Mouse (Mus musculus) spleen, postnatal 4 days (tissue): ENCODE data around the gene Batf.
"Not testable (repeated sequence)": the region's sequence is repeated elsewhere in the genome, so short reads cannot be mapped to it uniquely, and the experiment has no call there.

ENCODE experiments used
- DNase-seq, 2 experiments: peaks; one replicate each; pipeline ENCODE4 v3.0.0; 2022; ENCODE audit warnings: low spot score in 2 of 2

Gene Batf

DNA sequence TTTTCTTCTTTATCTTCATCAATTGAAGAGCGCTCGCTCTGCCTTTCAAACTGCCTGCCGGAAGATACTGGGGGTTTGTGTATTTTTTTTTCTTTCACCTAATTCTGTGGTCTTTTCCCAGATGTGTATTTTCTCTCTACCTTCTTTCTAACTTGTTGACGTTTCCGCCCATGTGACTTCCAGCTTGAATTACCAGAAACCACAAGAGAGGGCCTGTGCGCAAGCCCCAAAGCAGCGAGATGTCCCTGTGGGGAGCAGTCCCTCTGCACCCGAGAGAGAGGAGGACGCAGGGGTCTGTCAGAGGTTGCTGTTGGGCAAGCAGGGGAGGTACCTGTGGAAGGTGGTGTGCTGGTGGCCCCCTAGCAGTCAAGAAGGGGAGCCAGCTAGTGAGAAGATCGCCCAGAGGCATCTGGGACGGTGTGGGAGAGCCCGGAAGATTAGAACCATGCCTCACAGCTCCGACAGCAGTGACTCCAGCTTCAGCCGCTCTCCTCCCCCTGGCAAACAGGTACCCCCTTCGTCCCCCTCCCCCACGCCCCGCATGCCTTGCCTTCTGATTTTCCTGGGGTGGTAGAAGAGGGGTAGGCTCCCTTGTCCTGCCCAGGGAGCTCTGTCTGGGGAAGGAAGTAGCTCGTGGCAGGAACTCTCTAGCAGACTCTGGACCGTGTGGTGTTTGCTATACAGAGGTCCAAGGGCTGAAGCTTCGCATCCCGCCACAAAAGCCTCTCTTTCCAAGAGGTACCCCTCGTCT, at the start of gene Batf:
Gene Batf, plus strand, starts transcription at position 204 of the 751 bp plus-strand sequence.
- peak; percentile 34 to 75 for DNase-seq

GRCm38 (mm10) chr12:85637932-85638331, 48.5 kb upstream of the Batf start:
- DNase-seq: no peak

DNA sequence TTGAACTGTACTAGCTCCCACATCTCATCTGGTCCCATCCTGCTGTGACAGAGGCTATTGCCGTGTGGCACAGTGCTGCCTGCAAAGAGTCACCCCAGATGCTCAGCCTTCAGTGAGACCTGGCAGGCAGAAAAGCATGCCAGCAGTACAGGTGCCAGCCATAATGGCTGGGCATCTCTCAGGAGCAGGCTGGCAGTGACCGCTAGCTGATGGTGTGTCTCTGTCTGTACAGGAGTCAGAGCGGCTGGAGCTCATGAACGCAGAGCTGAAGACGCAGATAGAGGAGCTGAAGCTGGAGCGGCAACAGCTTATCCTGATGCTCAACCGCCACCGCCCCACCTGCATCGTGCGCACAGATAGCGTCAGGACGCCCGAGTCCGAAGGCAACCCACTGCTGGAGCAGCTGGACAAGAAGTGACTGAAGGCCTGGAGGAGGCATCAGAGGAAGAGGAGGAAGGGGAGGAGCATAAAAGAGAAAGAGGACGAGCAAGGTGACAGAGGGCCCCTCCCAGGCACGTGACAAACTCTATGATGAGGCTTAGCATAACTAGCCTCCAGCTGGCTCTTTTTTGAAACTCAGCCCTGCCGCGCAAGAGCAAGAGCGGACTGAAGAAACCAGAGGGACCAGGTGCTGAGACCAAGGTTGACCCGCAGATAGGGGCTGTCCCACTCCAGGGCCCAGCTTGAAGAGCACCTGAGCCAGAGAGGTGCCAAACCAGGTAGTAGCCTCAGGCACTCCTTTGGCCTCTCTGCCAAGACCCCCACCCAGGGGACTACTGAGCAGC, 47.7 kb upstream of the Batf start:
- no peak for DNase-seq

GRCm38 (mm10) chr12:85639326-85640008, 47.0 kb upstream of the Batf start:
- DNase-seq: no peak

GRCm38 (mm10) chr12:85640852-85641563, 45.5 kb upstream of the Batf start:
- no peak for DNase-seq

- no peak for DNase-seq
Measured at GRCm38 (mm10) chr12:85641564-85641931, 44.9 kb upstream of the Batf start.

GRCm38 (mm10) chr12:85643735-85644134, 42.7 kb upstream of the Batf start:
- DNase-seq: no peak

GRCm38 (mm10) chr12:85645664-85646063, 40.8 kb upstream of the Batf start:
- peak; percentile 44 to 69 for DNase-seq

- DNase-seq: no peak
Measured at GRCm38 (mm10) chr12:85647346-85647745, 39.1 kb upstream of the Batf start.

DNA sequence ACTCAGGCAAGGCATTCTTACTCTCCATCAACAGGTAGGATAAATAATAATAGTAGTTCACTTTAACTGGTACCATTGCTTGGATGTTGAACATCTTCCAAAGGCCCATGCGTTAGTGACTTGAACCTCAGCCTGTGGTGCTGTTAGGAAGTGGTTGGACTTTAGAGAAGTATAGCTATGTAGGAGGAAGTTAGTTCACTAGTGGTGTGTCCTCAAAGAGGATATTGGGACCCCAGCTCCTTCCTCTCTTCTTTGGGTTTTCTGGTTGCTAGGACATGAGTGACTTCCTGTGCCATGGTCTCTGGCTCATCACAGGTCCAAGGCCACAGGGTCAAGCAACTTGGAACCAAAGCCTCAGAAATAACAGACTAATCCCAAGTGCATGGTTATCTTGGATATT, 38.5 kb upstream of the Batf start:
- DNase-seq: no peak

DNA sequence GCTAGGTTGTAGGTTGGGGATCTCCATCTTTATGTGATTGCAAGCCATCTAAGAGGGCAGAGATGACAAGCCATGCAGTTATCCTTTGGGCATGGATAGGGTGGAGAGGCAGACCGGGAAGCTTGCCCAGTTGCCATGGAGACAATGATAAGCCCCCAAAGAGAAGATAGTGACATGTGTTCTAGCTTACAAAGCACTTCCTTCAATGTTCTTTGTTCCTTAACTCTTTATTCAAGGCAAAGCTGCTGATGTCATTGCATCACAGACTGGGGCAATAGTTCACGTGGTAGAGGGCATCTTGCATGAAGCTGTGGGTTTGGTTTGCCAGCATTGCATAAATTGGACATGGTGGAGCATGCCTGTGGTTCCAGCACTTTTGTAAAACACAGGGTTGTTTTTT, 27.1 kb upstream of the Batf start:
- no peak for DNase-seq

DNA sequence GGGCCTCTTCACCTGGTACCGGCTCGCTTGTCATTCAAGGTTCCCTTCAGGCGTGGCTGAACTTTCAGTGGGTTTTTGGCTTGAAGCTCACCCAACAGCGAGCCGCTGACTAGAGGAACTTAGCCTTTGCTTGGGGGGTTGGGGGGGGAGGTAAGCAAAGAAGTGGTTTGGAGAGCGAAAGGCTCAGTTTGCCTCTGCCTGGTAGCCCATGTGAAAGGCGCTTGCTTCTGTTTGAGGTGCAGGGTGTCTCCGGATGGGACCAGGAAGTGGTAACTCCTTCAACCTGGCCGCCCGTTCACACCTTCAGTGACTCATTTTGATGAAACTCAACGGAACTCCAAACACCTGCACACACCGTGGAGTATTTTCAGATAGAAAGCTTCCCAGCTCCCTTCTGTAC, 25.6 kb upstream of the Batf start:
- DNase-seq: no peak

- not testable (repeated sequence) for DNase-seq
Measured at GRCm38 (mm10) chr12:85662232-85662631, 24.2 kb upstream of the Batf start.

- peak; percentile 58 to 78 for DNase-seq
Measured at GRCm38 (mm10) chr12:85662896-85663295, 23.6 kb upstream of the Batf start.

DNA sequence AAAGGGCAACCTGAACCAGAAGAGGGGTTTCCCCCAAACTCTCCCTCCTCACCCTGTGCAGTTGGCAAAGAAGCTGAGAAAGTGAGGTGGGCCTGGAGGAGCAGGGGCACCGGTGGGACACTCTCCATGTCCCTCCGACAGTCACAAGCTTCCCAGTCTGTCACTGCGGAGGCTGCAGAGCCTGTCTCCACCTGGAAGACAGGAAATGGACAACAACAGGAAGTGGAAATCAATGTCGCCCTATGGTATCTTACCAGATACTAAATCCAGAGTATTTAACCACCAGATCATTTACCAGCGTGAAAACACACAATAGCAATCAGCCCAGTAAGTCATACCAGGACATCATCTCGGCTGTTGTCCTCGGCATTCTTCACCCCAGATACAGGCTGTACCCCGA, 20.4 kb upstream of the Batf start:
- DNase-seq: no peak

DNA sequence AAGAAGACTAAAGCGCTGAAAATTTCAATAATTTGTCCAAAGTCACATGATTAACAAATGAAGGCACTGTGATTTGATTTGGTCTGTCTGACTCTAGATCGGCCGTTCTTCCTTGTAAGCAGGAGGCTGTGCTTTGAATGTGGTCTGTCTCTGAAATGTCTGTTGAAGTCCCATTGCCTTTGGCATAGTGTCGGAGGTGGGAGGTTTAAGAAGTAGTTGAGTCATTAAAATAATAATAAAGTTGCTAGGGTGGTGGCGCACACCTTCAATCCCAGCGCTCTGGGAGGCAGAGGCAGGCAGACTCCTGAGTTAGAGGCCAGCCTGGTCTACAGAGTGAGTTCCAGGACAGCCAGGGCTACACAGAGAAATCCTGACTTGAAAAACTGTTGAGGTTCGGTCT, 19.4 kb upstream of the Batf start:
- no peak for DNase-seq

- DNase-seq: no peak
Measured at GRCm38 (mm10) chr12:85668696-85669095, 17.8 kb upstream of the Batf start.

DNA sequence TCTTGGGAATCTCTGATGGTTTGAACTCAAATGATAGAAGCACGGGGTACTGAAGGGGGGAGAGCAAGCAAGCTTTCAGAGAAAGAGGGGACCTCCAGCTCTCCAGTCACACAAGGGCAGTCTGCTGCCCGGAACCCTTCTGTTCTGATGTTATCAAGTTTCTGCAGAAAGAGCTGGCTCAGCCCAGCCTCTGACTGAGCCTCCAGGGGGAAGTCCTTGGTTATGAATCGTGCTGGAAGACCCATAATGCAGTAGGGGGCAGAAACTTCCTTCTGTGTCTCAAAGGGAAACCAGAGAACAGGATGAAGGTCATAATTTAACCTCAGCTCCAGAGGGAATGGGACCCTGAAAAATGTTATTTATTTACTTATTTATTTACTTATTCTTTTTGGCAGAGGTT, 16.4 kb upstream of the Batf start:
- DNase-seq: no peak

DNA sequence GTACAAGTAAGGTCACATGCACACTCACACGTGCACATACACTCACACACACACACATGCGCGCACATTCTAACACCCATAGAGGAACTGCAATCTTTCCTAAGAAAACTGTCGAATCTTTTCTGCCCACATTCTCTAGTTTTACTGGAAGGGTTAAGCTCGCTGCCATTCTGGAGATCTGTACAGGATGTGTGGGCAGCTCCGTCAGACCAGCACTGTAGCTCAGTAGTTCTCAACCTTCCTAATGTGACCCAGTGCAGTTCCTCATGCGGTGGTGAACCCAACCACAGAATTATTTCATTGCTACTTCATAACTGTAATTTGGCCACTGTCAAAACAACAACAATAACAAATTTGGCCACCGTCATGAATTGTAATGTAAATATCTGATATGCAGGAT, 12.6 kb upstream of the Batf start:
- DNase-seq: no peak

GRCm38 (mm10) chr12:85679117-85679516, 7.4 kb upstream of the Batf start:
- DNase-seq: no peak

DNA sequence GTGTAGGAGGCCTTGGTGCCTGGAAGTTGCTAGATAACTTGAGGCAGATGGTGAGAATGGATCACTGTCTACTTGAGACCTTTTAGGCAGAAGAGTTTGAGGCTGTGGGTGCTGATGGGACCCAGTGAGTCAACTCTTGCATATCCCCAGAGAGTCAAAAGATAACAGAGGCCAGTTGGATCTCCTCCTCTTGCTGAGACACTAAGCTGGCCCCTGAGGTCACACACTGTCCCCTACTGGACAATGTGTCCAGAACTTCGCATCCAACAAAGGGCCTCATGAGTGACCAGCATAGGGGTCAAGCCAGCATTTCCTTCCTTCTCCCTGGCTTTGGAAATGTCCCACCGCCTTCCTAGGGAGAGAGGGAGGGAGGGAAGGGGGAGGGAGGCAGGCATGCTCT, 6.7 kb upstream of the Batf start:
- DNase-seq: no peak

DNA sequence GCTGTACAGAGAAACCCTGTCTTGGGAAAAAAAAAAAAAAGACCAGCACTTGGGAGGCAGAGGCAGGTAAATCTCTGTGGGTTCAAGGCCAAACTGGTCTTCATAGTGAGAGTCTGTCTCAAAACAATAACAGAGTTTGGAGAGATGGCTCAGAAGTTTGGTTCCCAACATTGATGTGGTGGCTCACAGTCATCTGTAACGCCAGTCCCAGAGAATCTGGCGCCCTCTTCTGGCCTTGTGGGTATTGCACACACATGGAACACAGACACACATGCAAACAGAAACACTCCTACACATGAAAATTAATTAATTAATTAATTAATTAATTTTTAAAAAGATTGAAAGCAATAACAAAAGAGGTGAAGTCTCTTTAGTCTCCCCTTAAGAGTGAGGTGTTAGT, 4.1 kb upstream of the Batf start:
- DNase-seq: no peak
